Mouse (Mus musculus) MEL (cell line): ENCODE measurements around the gene Cspg4. TPM values are rescaled to one million over a fixed set of nuclear protein-coding genes. Genes with fewer than 3 reads are reported as not detected.
"Not testable (repeated sequence)": the region's sequence is repeated elsewhere in the genome, so short reads cannot be mapped to it uniquely, and the experiment has no call there.

Experiments
- DNase-seq: peaks from one replicate; pipeline ENCODE4 v3.0.0; 2011; ENCODE audit warnings: low read depth, low spot score
- H3K27ac ChIP-seq: 2 replicates; pipeline ENCODE4 v1.5.1; 2012; ENCODE audit warnings: low read depth, mild to moderate bottlenecking, control low read depth, low read length, moderate library complexity; ENCODE audit not compliant: control insufficient read depth
- H3K27me3 ChIP-seq, 2 experiments: fragments of 150-350 bp in 1 of 2; sonication (generic) in 1 of 2; 2 replicates each; pipeline ENCODE4 v1.6.1; 2012; ENCODE audit warnings: low read length in 2 of 2, mild to moderate bottlenecking in 2 of 2, improper control_type of control experiment in 1 of 2, moderate library complexity in 1 of 2; ENCODE audit not compliant: insufficient read depth in 2 of 2, control insufficient read depth in 1 of 2
- H3K36me3 ChIP-seq, 2 experiments: 2 replicates each; pipeline ENCODE4 v1.6.1; 2012 to 2014; ENCODE audit warnings: low read length in 2 of 2, improper control_type of control experiment in 1 of 2, inconsistent platforms in 1 of 2, mild to moderate bottlenecking in 1 of 2; ENCODE audit not compliant: insufficient read depth in 2 of 2, control insufficient read depth in 1 of 2
- H3K4me1 ChIP-seq, 2 experiments: fragments of 150-350 bp in 1 of 2; sonication (generic) in 1 of 2; 2 replicates each; pipeline ENCODE4 v1.6.1; 2012; ENCODE audit warnings: low read length in 2 of 2, improper control_type of control experiment in 1 of 2, mild to moderate bottlenecking in 1 of 2; ENCODE audit not compliant: insufficient read depth in 2 of 2, control insufficient read depth in 1 of 2
- H3K4me3 ChIP-seq, 2 experiments: fragments of 150-350 bp in 1 of 2; sonication (generic) in 1 of 2; 2 replicates each; pipeline ENCODE4 v1.5.1; 2012; ENCODE audit warnings: low read depth in 2 of 2, low read length in 2 of 2, mild to moderate bottlenecking in 2 of 2, moderate library complexity in 2 of 2, control low read depth in 1 of 2, improper control_type of control experiment in 1 of 2; ENCODE audit not compliant: control insufficient read depth in 1 of 2, insufficient read depth in 1 of 2
- H3K79me2 ChIP-seq: 2 replicates; pipeline ENCODE4 v1.6.1; 2012; ENCODE audit warnings: mild to moderate bottlenecking, low read length, moderate library complexity; ENCODE audit not compliant: control insufficient read depth, poor library complexity, insufficient read depth
- H3K9ac ChIP-seq: 2 replicates; pipeline ENCODE4 v1.6.1; 2012; ENCODE audit warnings: low read depth, mild to moderate bottlenecking, control low read depth, low read length, moderate library complexity; ENCODE audit not compliant: control insufficient read depth, poor library complexity, severe bottlenecking
- H3K9me3 ChIP-seq: fragments of 150-350 bp; sonication (generic); replicated peaks from 2 replicates; pipeline ENCODE4 v1.6.1; 2012; ENCODE audit warnings: mild to moderate bottlenecking, low read length, improper control_type of control experiment, moderate library complexity; ENCODE audit not compliant: insufficient read depth
- CTCF ChIP-seq, 3 experiments: IDR thresholded peaks in 2 of 3; conservative IDR thresholded peaks in 1 of 3; 2 replicates each; pipeline ENCODE4 v1.5.1; 2011 to 2012; ENCODE audit warnings: low read length in 3 of 3, low read depth in 2 of 3, mild to moderate bottlenecking in 2 of 3, improper control_type of control experiment in 1 of 3, inconsistent platforms in 1 of 3, mixed read lengths in 1 of 3, moderate library complexity in 1 of 3; ENCODE audit not compliant: control insufficient read depth in 1 of 3, insufficient read depth in 1 of 3, poor library complexity in 1 of 3, severe bottlenecking in 1 of 3
- EP300 ChIP-seq, 2 experiments: IDR thresholded peaks; 2 replicates each; pipeline ENCODE4 v1.6.1; 2011; ENCODE audit warnings: improper control_type of control experiment in 2 of 2, low read length in 2 of 2, low read depth in 1 of 2, mild to moderate bottlenecking in 1 of 2
- ETS1 ChIP-seq: IDR thresholded peaks from 2 replicates; pipeline ENCODE4 v1.6.1; 2012; ENCODE audit warnings: low read depth, mild to moderate bottlenecking, inconsistent platforms, low read length, improper control_type of control experiment, moderate library complexity
- GATA1 ChIP-seq: IDR thresholded peaks from 2 replicates; pipeline ENCODE4 v1.6.1; 2011; ENCODE audit warnings: low read depth, low read length, improper control_type of control experiment
- MAFK ChIP-seq: IDR thresholded peaks from 2 replicates; pipeline ENCODE4 v1.6.1; 2011; ENCODE audit warnings: low read depth, mild to moderate bottlenecking, low read length, improper control_type of control experiment, borderline replicate concordance
- RAD21 ChIP-seq: IDR thresholded peaks from 2 replicates; pipeline ENCODE4 v1.6.1; 2011; ENCODE audit warnings: mild to moderate bottlenecking, low read depth, low read length, improper control_type of control experiment
- RCOR1 ChIP-seq: IDR thresholded peaks from 2 replicates; pipeline ENCODE4 v1.6.1; 2012; ENCODE audit warnings: low read depth, mild to moderate bottlenecking, inconsistent platforms, low read length, improper control_type of control experiment
- SIN3A ChIP-seq: IDR thresholded peaks from 2 replicates; pipeline ENCODE4 v1.6.1; 2012; ENCODE audit warnings: low read length, improper control_type of control experiment, inconsistent platforms
- SMC3 ChIP-seq: IDR thresholded peaks from 2 replicates; pipeline ENCODE4 v1.6.1; 2011; ENCODE audit warnings: low read depth, low read length, improper control_type of control experiment
- TCF12 ChIP-seq: IDR thresholded peaks from 2 replicates; pipeline ENCODE4 v1.6.1; 2014; ENCODE audit warnings: low read depth, mild to moderate bottlenecking, inconsistent platforms, low read length, improper control_type of control experiment, moderate library complexity
- ZC3H11A ChIP-seq: IDR thresholded peaks from 2 replicates; pipeline ENCODE4 v1.6.1; 2012; ENCODE audit warnings: low read depth, mild to moderate bottlenecking, inconsistent platforms, low read length, improper control_type of control experiment
- ZNF384 ChIP-seq: IDR thresholded peaks from 2 replicates; pipeline ENCODE4 v1.6.1; 2012; ENCODE audit warnings: low read depth, mild to moderate bottlenecking, inconsistent platforms, low read length, improper control_type of control experiment
- polyA plus RNA-seq, 2 experiments: library from polyadenylated mRNA; stranded (reverse) in 1 of 2; unstranded in 1 of 2; fragments of >175 nt in 1 of 2; fragments of >200 nt in 1 of 2; gene quantifications; 2 replicates each; pipeline versions ENCODE4 v1.2.1 to v1.2.4; 2012; ENCODE audit warnings: low replicate concordance in 2 of 2, low read depth in 1 of 2; ENCODE audit not compliant: insufficient read length in 2 of 2, insufficient read depth in 1 of 2, missing spikeins in 1 of 2
- total RNA-seq: library from RNA; depleted of rRNA; stranded (reverse); fragments of 300-350 nt; gene quantifications from 2 replicates; pipeline ENCODE4 v1.2.3, GENCODE M21; 2012; rRNA removed

The Cspg4 gene
- total and polyA plus RNA-seq, 3 experiments = 0.15 to 0.23 TPM; not detected in 1

DNA sequence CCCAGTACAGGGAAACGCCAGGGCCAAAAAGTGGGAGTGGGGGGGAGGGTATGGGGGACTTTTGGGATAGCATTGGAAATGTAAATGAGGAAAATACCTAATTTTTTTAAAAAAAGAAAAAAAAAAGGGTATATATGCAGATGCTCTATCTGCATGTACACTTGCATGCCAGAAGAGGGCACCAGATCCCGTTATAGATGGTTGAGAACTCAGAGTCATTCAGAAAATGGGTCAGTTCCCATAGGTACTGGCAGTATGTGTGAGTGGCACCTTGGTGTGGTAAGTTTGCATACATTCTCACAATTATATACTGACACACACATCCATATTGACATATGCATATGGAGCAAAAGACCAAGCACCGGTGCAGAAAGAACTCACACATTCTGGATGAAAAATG is 82.6 kb downstream of the Cspg4 start:
- peak; percentile 75 for DNase-seq
- H3K79me2 ChIP-seq = not testable (repeated sequence)

GRCm38 (mm10) chr9:56948699-56949098 is 83.9 kb downstream of the Cspg4 start:
- not testable (repeated sequence) for H3K9ac ChIP-seq, H3K9me3 ChIP-seq, H3K4me3 ChIP-seq, H3K27me3 ChIP-seq, H3K79me2 ChIP-seq
- peak; percentile 71 to 77 for TF ChIP-seq EP300 (IDR thresholded peaks at IDR 0.05; ENCODE audit: low read depth in 1 of 2, low read length in 2 of 2)
- TF ChIP-seq MAFK = 0 out of 2 replicates have a peak, but pooled peaks have one; percentile 32
- TF ChIP-seq TCF12 = peak; percentile 77
- peak; percentile 68 for TF ChIP-seq ETS1
- peak; percentile 85 for TF ChIP-seq GATA1
- TF ChIP-seq SIN3A = peak; percentile 32; the same call in 1 of the 2 replicates
- peak; percentile 86 for TF ChIP-seq RCOR1
- TF ChIP-seq ZNF384 = peak; percentile 93
- Histone ChIP-seq H3K4me1 (peaks cover 2 to 11% of the 10 kb centered on the region in 2 experiments; a peak in 3 of 4 replicates), H3K36me3 (peaks cover 0 to 11% of the 10 kb centered on the region in 2 experiments; a peak in 2 of 4 replicates), H3K27ac (peak overlapping the region; percentile 19; the same call in 1 of the 2 replicates)
- peak; percentile 49 for DNase-seq

More for the DNA sequence above, 82.6 kb downstream of the Cspg4 start:
- peaks cover 2 to 11% of the 10 kb centered on the region in 2 experiments; a peak in 3 of 4 replicates for H3K4me1 ChIP-seq
- not testable (repeated sequence) for H3K9ac ChIP-seq, H3K27ac ChIP-seq
- TF ChIP-seq SMC3 = peak; percentile 76
- TF ChIP-seq ZNF384 = peak; percentile 95
- peak; percentile 46 to 77 (median 70) for TF ChIP-seq CTCF (IDR thresholded peaks at IDR 0.05 in 2 of 3, conservative IDR thresholded peaks at IDR 0.05 in 1 of 3; ENCODE audit: control insufficient read depth in 1 of 3, insufficient read depth in 1 of 3, low read depth in 2 of 3, low read length in 3 of 3, poor library complexity in 1 of 3, severe bottlenecking in 1 of 3)
- peak; percentile 85 for TF ChIP-seq ZC3H11A
- TF ChIP-seq SIN3A = peak; percentile 40; the same call in 1 of the 2 replicates
- TF ChIP-seq RAD21 = peak; percentile 81
- TF ChIP-seq, all 39 proteins: peak for 6; not testable (repeated sequence) for 33
- H3K4me3 ChIP-seq, H3K9me3 ChIP-seq, H3K27me3 ChIP-seq: not testable (repeated sequence)
- H3K36me3 ChIP-seq = peaks cover 0 to 11% of the 10 kb centered on the region in 2 experiments; a peak in 2 of 4 replicates

Other genes starting within 250 kb of the Cspg4 start
- not detected in 2 replicates for gene Lingo1, start 68.6 kb upstream of the Cspg4 start, total RNA-seq
- gene Lingo1, start 68.6 kb upstream of the Cspg4 start, polyA plus RNA-seq = not detected
- not detected in 2 replicates for gene Odf3l1, start 354 bp upstream of the Cspg4 start, total RNA-seq
- not detected for gene Odf3l1, start 354 bp upstream of the Cspg4 start, polyA plus RNA-seq
- gene Snx33, start 63.3 kb downstream of the Cspg4 start, total RNA-seq = 2.2 and 2.3 TPM in 2 replicates
- 1 to 10 TPM in 1 of 2 experiments, not detected in 1; 3.5 TPM for gene Snx33, start 63.3 kb downstream of the Cspg4 start, polyA plus RNA-seq
- 160 and 183 TPM in 2 replicates for gene Imp3, start 72.4 kb downstream of the Cspg4 start, total RNA-seq
- gene Imp3, start 72.4 kb downstream of the Cspg4 start, polyA plus RNA-seq = 100 to 1,000 TPM in 1 of 2 experiments, not detected in 1; 154 TPM
- gene Snupn, start 85.8 kb downstream of the Cspg4 start, total RNA-seq = 13.0 and 14.6 TPM in 2 replicates
- gene Snupn, start 85.8 kb downstream of the Cspg4 start, polyA plus RNA-seq = 10 to 100 TPM in 1 of 2 experiments, not detected in 1; 14.7 TPM
- gene Ptpn9, start 129.9 kb downstream of the Cspg4 start, total RNA-seq = 10.6 and 12.0 TPM in 2 replicates
- 10 to 100 TPM in 1 of 2 experiments, not detected in 1; 24.3 TPM for gene Ptpn9, start 129.9 kb downstream of the Cspg4 start, polyA plus RNA-seq
- 27.0 and 37.5 TPM in 2 replicates for gene Sin3a, start 207.0 kb downstream of the Cspg4 start, total RNA-seq
- 100 to 1,000 TPM in 1 of 2 experiments, 10 to 100 TPM in 1; 47.5 to 715 TPM for gene Sin3a, start 207.0 kb downstream of the Cspg4 start, polyA plus RNA-seq